Mouse (Mus musculus) megakaryocyte, adult 5-6 weeks (primary cell): Measurements from ENCODE around the gene Otof. TPM values are rescaled to one million over a fixed set of nuclear protein-coding genes. Genes with fewer than 3 reads are reported as not detected.

Experiments used
- ATAC-seq: 2 replicates; pipeline ENCODE4 v1.8.0; 2016; ENCODE audit warnings: mild to moderate bottlenecking, inconsistent platforms; ENCODE audit not compliant: poor library complexity, severe bottlenecking
- total RNA-seq, 2 experiments: library from RNA; stranded (forward) in 1 of 2; stranded (reverse) in 1 of 2; fragments of 153-499, 151-499 nt in 1 of 2; fragments of 221-1000, 200-1000 nt in 1 of 2; gene quantifications; 2 replicates each; pipeline versions ENCODE4 v1.2.3 to v1.2.4; 2015 to 2017

The Otof gene
- total RNA-seq, 2 experiments from 2014 or later = 0.74 to 0.77 TPM

- ATAC-seq = peak; percentile 63
Measured at GRCm38 (mm10) chr5:30343107-30343506, 118.6 kb downstream of the Otof start.

GRCm38 (mm10) chr5:30342601-30343015, 119.1 kb downstream of the Otof start:
- no peak for ATAC-seq

GRCm38 (mm10) chr5:30341601-30342365, 119.9 kb downstream of the Otof start:
- no peak for ATAC-seq

- no peak for ATAC-seq
Measured at GRCm38 (mm10) chr5:30340815-30341214, 120.9 kb downstream of the Otof start.

Other genes with a start within 250 kb of the Otof start
- gene Selenoi, start 229.4 kb downstream of the Otof start, total RNA-seq (2015) = 16.1 and 17.2 TPM in 2 replicates
- 29.2 and 37.1 TPM in 2 replicates for gene Selenoi, start 229.4 kb downstream of the Otof start, total RNA-seq (2017)
- 0.11 TPM in 1 of 2 replicates, not detected in the other for gene Drc1, start 180.5 kb downstream of the Otof start, total RNA-seq (2015)
- 0.28 TPM in 1 of 2 replicates, not detected in the other for gene Drc1, start 180.5 kb downstream of the Otof start, total RNA-seq (2017)
- gene 1700001C02Rik, start 4.1 kb upstream of the Otof start, total RNA-seq (2015) = not detected in 2 replicates
- gene 1700001C02Rik, start 4.1 kb upstream of the Otof start, total RNA-seq (2017) = not detected in 2 replicates
- not detected in 2 replicates for gene Cib4, start 83.9 kb upstream of the Otof start, total RNA-seq (2015)
- not detected in 2 replicates for gene Cib4, start 83.9 kb upstream of the Otof start, total RNA-seq (2017)
- not detected in 2 replicates for gene Kcnk3, start 126.2 kb upstream of the Otof start, total RNA-seq (2015)
- gene Kcnk3, start 126.2 kb upstream of the Otof start, total RNA-seq (2017) = not detected in 2 replicates
- 21.5 and 28.8 TPM in 2 replicates for gene Slc35f6, start 186.0 kb upstream of the Otof start, total RNA-seq (2015)
- 23.9 and 26.0 TPM in 2 replicates for gene Slc35f6, start 186.0 kb upstream of the Otof start, total RNA-seq (2017)
- 190 and 250 TPM in 2 replicates for gene Cenpa, start 204.8 kb upstream of the Otof start, total RNA-seq (2015)
- 124 and 127 TPM in 2 replicates for gene Cenpa, start 204.8 kb upstream of the Otof start, total RNA-seq (2017)
- not detected in 2 replicates for gene Dpysl5, start 249.6 kb upstream of the Otof start, total RNA-seq (2015)
- gene Dpysl5, start 249.6 kb upstream of the Otof start, total RNA-seq (2017) = 0.41 TPM in 1 of 2 replicates, not detected in the other